ENCODE assay signal across 8 mouse cellular contexts in genomic region chr5:150195514-150196210, GRCm38 (mm10).
DNase-seq lines count a peak whose midpoint lies in the region; ATAC-seq lines count a peak whose summit lies in the region.

No protein-coding gene starts in this region.

- H3K36me3 ChIP-seq in macrophage (ENCODE audit: inconsistent target): no peaks in the 10 kb centered on the region

- ATAC-seq in monocyte, adult 5-6 weeks (replicated peaks; ENCODE audit: insufficient number of reproducible peaks, low FRiP score, low TSS enrichment, poor library complexity, severe bottlenecking): no peak

- no peak overlapping the region for H3K27ac ChIP-seq in macrophage

- 5% methylated on average over 21 of the region's 22 CpGs for WGBS in macrophage (ENCODE audit: missing documents)

- DNase-seq in adrenal gland, adult 2 months: peak; percentile 80
- DNase-seq in embryo, embryonic 10.5 days (ENCODE audit: low spot score): peak; percentile 76
- DNase-seq in gastrocnemius, postnatal 10 days: peak; percentile 75
- peak; percentile 14 for DNase-seq in hindlimb bud, embryonic 11.5 days (ENCODE audit: extremely low spot score, low read depth, low spot score)
- peak; percentile 36 to 75 for DNase-seq in left cerebral cortex, adult 8-10 months (ENCODE audit: low spot score in 2 of 2)
- peak; percentile 75 to 85 for DNase-seq in right cerebral cortex, adult 2 months (ENCODE audit: low spot score in 2 of 2)

- no peaks in the 10 kb centered on the region for H3K79me2 ChIP-seq in macrophage (ENCODE audit: inconsistent target)

- H3K4me3 ChIP-seq in macrophage (ENCODE audit: inconsistent target): peak overlapping the region; percentile 50

Comparison
In these comparisons a context has a peak if more than half of its experiments do, and no peak if none do; other contexts are left out.
1. DNase-seq: peak in every context shown above with its lines; median percentile 80 in adrenal gland, adult 2 months; 80 in right cerebral cortex, adult 2 months; 76 in embryo, embryonic 10.5 days; 75 in gastrocnemius, postnatal 10 days; 56 in left cerebral cortex, adult 8-10 months; 14 in hindlimb bud, embryonic 11.5 days.